Mouse (Mus musculus) megakaryocyte, embryonic 14.5 days (primary cell): ENCODE measurements around the gene Prr7.

ENCODE experiments used
- FLI1 ChIP-seq: IDR thresholded peaks from 2 replicates; pipeline ENCODE4 v1.6.1; 2012; ENCODE audit warnings: low read length, inconsistent platforms, mixed read lengths
- GATA1 ChIP-seq: IDR thresholded peaks from 3 replicates; pipeline ENCODE4 v1.6.1; 2012; ENCODE audit warnings: mixed read lengths, low read length, inconsistent platforms, borderline replicate concordance

DNA sequence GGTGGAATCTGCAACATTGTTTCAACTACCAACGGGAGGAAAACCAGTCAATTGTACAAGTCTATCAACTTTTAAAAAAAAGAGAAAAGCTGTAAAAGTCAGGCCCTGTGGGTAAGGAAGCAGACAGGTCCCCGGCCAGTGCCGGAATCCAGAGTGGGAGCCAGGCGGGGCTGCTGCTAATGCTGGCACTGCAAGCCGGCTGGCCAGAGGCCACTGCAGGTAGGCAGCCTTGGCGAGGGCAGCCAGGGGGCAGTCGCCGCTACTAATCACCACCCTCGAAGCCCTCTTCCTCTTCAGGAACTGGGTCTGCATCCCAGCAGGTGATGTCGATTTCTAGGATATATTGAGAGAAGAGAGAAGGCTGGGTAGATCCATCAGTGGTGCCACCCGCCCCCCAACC lies 9.9 kb downstream of the Prr7 start:
- TF ChIP-seq GATA1 (no peak), FLI1 (no peak)
